Mouse (Mus musculus): Measurements from ENCODE around the gene Baz1b.

DNA sequence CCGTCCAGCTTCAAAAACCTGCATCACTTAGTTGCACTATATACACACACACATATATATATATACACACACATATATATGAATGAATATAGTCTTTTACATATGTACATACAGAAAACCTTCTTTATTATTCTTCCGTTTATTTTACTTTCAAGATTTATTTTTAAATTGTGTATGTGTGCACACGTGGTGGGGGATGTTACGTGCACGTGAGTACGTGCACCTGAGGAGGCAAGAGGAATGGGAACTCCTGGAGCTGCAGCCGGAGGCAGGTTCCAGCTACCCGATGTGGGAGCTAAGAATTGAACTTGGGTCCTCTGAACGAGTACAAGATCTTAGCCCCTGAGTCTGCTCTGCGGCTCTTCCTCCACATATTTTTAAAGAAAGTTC, 838 bp upstream of the Baz1b start:
- TF ChIP-seq CTCF (IDR thresholded peaks at IDR 0.05 in 2 of 3, conservative IDR thresholded peaks at IDR 0.05 in 1 of 3; ENCODE audit: control insufficient read depth in 1 of 3, insufficient read depth in 1 of 3, low read depth in 2 of 3, low read length in 3 of 3, poor library complexity in 1 of 3, severe bottlenecking in 1 of 3) = no peak
- no peak for TF ChIP-seq ZNF384 (IDR thresholded peaks at IDR 0.05; ENCODE audit: low read depth, low read length)
- no peak for TF ChIP-seq ETS1 (IDR thresholded peaks at IDR 0.05; ENCODE audit: low read depth, low read length)
- TF ChIP-seq GATA1 (IDR thresholded peaks at IDR 0.05; ENCODE audit: low read depth, low read length) = no peak
- TF ChIP-seq POLR2A (IDR thresholded peaks at IDR 0.05; ENCODE audit: control insufficient read depth in 1 of 2, insufficient read depth in 1 of 2, low read depth in 1 of 2, low read length in 2 of 2, poor library complexity in 1 of 2) = no peak
- no peak for TF ChIP-seq USF2 (IDR thresholded peaks at IDR 0.05; ENCODE audit: borderline replicate concordance in 1 of 2, insufficient read depth in 1 of 2, low read depth in 1 of 2, low read length in 2 of 2)
- TF ChIP-seq E2F4 (IDR thresholded peaks at IDR 0.05; ENCODE audit: borderline replicate concordance, low read depth, low read length) = no peak
- no peak for TF ChIP-seq EP300 (IDR thresholded peaks at IDR 0.05; ENCODE audit: low read depth in 1 of 2, low read length in 2 of 2)
- no peak for TF ChIP-seq ELF1 (IDR thresholded peaks at IDR 0.05; ENCODE audit: low read depth, low read length)
